Mouse (Mus musculus): ENCODE data around the gene Commd1. TPM values are rescaled to one million over a fixed set of nuclear protein-coding genes. Genes with fewer than 3 reads are reported as not detected.

Gene Commd1
- total and polyA plus RNA-seq, 3 experiments, result 102 to 113 TPM; not detected in 1

DNA sequence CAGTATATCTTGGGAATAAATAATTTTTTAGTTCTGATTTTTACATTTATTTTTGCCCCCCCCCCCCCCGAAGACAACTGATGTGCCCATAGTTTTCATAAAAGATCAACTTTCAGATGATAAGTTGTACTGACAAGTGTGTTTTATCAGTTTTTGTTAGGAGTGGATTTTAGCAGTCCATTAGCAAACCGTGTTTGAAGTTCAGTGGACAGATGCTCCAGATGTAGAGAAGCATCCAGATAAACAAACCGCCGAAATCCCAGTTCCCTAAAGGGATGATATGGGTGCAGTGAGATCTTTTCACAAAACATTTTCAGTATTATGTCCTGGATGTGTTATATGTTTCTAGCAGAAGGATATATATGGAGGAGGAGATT, 26.6 kb upstream of the Commd1 start:
- Histone ChIP-seq H3K36me3 (ENCODE audit: control insufficient read depth in 1 of 2, insufficient read depth in 2 of 2, low read length in 2 of 2) (peaks cover 4 to 10% of the 10 kb centered on the region in 2 experiments; a peak in 3 of 4 replicates), H3K9me3 (replicated peaks; ENCODE audit: insufficient read depth, low read length) (no peaks in the 10 kb centered on the region), H3K9ac (ENCODE audit: control insufficient read depth, low read depth, low read length, poor library complexity, severe bottlenecking) (peak overlapping the region; percentile 73), H3K79me2 (ENCODE audit: control insufficient read depth, insufficient read depth, low read length, poor library complexity) (no peaks in the 10 kb centered on the region; the same call in 1 of the 2 replicates), H3K4me3 (ENCODE audit: control insufficient read depth in 1 of 2, insufficient read depth in 1 of 2, low read depth in 2 of 2, low read length in 2 of 2) (peak overlapping the region; percentile 72), H3K27ac (ENCODE audit: control insufficient read depth, low read depth, low read length) (no peak overlapping the region), H3K4me1 (ENCODE audit: control insufficient read depth in 1 of 2, insufficient read depth in 2 of 2, low read length in 2 of 2) (peaks cover 0 to 3% of the 10 kb centered on the region in 2 experiments; a peak in 1 of 4 replicates), H3K27me3 (ENCODE audit: control insufficient read depth in 1 of 2, insufficient read depth in 2 of 2, low read length in 2 of 2) (no peaks in the 10 kb centered on the region)
- TF ChIP-seq EP300 (IDR thresholded peaks at IDR 0.05; ENCODE audit: low read depth in 1 of 2, low read length in 2 of 2) (peak in 1 of 2 experiments; percentile 6; a peak in 1 of 4 replicates), MYB (IDR thresholded peaks at IDR 0.05; ENCODE audit: low read depth, low read length) (no peak), ZNF384 (IDR thresholded peaks at IDR 0.05; ENCODE audit: low read depth, low read length) (no peak), BHLHE40 (IDR thresholded peaks at IDR 0.05; ENCODE audit: borderline replicate concordance, low read depth, low read length) (no peak), SIN3A (IDR thresholded peaks at IDR 0.05; ENCODE audit: low read length) (no peak), GATA1 (IDR thresholded peaks at IDR 0.05; ENCODE audit: low read depth, low read length) (0 out of 2 replicates have a peak, but pooled peaks have one; percentile 7), CHD1 (IDR thresholded peaks at IDR 0.05; ENCODE audit: low read depth, low read length) (0 out of 2 replicates have a peak, but pooled peaks have one; percentile 25)
- peak; percentile 48 for DNase-seq (ENCODE audit: low read depth, low spot score)

DNA sequence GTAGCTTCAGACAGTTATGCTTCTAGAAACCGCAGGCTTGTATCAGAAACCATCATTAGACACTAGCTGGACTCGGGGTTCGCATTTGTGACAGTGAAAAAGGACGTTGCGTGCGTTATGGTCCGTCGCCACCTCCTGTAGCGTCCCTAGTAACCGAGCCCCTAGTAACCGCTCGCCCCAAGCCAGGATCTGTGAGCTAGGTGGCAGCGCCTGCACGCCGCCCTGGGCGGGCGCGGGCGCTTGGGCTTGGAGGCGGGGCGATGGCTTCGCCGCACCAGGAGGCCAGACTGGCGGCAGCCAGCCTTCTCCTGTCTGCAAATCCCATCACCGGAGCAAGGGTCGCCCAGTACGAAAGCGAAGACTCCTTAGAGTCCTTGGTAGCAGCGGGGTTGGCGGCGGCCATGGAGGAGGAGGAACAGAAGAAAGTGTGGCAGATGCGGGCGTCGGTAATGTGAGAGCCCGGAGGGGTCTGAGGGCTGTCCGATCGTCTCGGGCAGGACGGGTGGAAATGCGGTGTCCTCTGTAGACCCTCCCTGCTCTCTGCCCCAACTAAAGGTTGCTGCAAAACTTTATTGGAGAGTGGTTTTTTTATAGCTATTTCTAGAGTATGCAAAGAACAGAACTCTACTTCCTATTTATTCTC, 26.1 kb upstream of the Commd1 start:
- H3K4me1 ChIP-seq (ENCODE audit: control insufficient read depth in 1 of 2, insufficient read depth in 2 of 2, low read length in 2 of 2), result peaks cover 0 to 3% of the 10 kb centered on the region in 2 experiments; a peak in 1 of 4 replicates

More for the DNA sequence above, 26.1 kb upstream of the Commd1 start:
- H3K9me3 ChIP-seq (replicated peaks; ENCODE audit: insufficient read depth, low read length), result no peaks in the 10 kb centered on the region
- TF ChIP-seq MAZ (IDR thresholded peaks at IDR 0.05; ENCODE audit: low read depth, low read length) (0 out of 2 replicates have a peak, but pooled peaks have one; percentile 24), SIN3A (IDR thresholded peaks at IDR 0.05; ENCODE audit: low read length) (peak; percentile 98), ZKSCAN1 (IDR thresholded peaks at IDR 0.05; ENCODE audit: low read depth, low read length) (no peak), SMC3 (IDR thresholded peaks at IDR 0.05; ENCODE audit: low read depth, low read length) (no peak), CTCF (IDR thresholded peaks at IDR 0.05 in 2 of 3, conservative IDR thresholded peaks at IDR 0.05 in 1 of 3; ENCODE audit: control insufficient read depth in 1 of 3, insufficient read depth in 1 of 3, low read depth in 2 of 3, low read length in 3 of 3, poor library complexity in 1 of 3, severe bottlenecking in 1 of 3) (0 out of 6 replicates have a peak, but pooled peaks of 1 of the 3 experiments have one; percentile 15), UBTF (IDR thresholded peaks at IDR 0.05; ENCODE audit: borderline replicate concordance, insufficient read depth, low read depth, low read length) (no peak), JUND (IDR thresholded peaks at IDR 0.05; ENCODE audit: low read depth, low read length) (no peak), MAX (IDR thresholded peaks at IDR 0.05; ENCODE audit: low read length) (peak; percentile 66; the same call in 1 of the 2 replicates), TCF12 (IDR thresholded peaks at IDR 0.05; ENCODE audit: low read depth, low read length) (no peak; the same call in 1 of the 2 replicates), MEF2A (IDR thresholded peaks at IDR 0.05; ENCODE audit: extremely low read depth, insufficient replicate concordance, low read depth, low read length, poor library complexity, severe bottlenecking) (no peak), MYB (IDR thresholded peaks at IDR 0.05; ENCODE audit: low read depth, low read length) (no peak), TAL1 (IDR thresholded peaks at IDR 0.05; ENCODE audit: low read length) (no peak), ZMIZ1 (IDR thresholded peaks at IDR 0.05; ENCODE audit: low read depth, low read length) (0 out of 2 replicates have a peak, but pooled peaks have one; percentile 13), POLR2AphosphoS5 (IDR thresholded peaks at IDR 0.05; ENCODE audit: borderline replicate concordance, low read depth, low read length) (no peak), EP300 (IDR thresholded peaks at IDR 0.05; ENCODE audit: low read depth in 1 of 2, low read length in 2 of 2) (peak in 1 of 2 experiments; percentile 31; a peak in 1 of 4 replicates), TBP (IDR thresholded peaks at IDR 0.05; ENCODE audit: low read depth, low read length) (peak; percentile 53; the same call in 1 of the 2 replicates), NELFE (IDR thresholded peaks at IDR 0.05; ENCODE audit: low read depth, low read length) (0 out of 2 replicates have a peak, but pooled peaks have one; percentile 13), CHD1 (IDR thresholded peaks at IDR 0.05; ENCODE audit: low read depth, low read length) (0 out of 2 replicates have a peak, but pooled peaks have one; percentile 89), E2F4 (IDR thresholded peaks at IDR 0.05; ENCODE audit: borderline replicate concordance, low read depth, low read length) (no peak), RCOR1 (IDR thresholded peaks at IDR 0.05; ENCODE audit: low read depth, low read length) (no peak), HCFC1 (IDR thresholded peaks at IDR 0.05; ENCODE audit: low read depth, low read length) (0 out of 2 replicates have a peak, but pooled peaks have one; percentile 12), MXI1 (IDR thresholded peaks at IDR 0.05; ENCODE audit: low read depth, low read length) (peak; percentile 97), POLR2AphosphoS2 (IDR thresholded peaks at IDR 0.05; ENCODE audit: low read length) (no peak), ETS1 (IDR thresholded peaks at IDR 0.05; ENCODE audit: low read depth, low read length) (no peak), KAT2A (conservative IDR thresholded peaks at IDR 0.05; ENCODE audit: low read depth, low read length) (no peak), POLR2A (IDR thresholded peaks at IDR 0.05; ENCODE audit: control insufficient read depth in 1 of 2, insufficient read depth in 1 of 2, low read depth in 1 of 2, low read length in 2 of 2, poor library complexity in 1 of 2) (peak; percentile 61 to 75; a peak in 3 of 4 replicates)
- no peaks in the 10 kb centered on the region for H3K27me3 ChIP-seq (ENCODE audit: control insufficient read depth in 1 of 2, insufficient read depth in 2 of 2, low read length in 2 of 2)
- H3K36me3 ChIP-seq (ENCODE audit: control insufficient read depth in 1 of 2, insufficient read depth in 2 of 2, low read length in 2 of 2), result peaks cover 4 to 14% of the 10 kb centered on the region in 2 experiments; a peak in 3 of 4 replicates
- DNase-seq (ENCODE audit: low read depth, low spot score), result peak; percentile 94
- peak overlapping the region; percentile 73 for H3K9ac ChIP-seq (ENCODE audit: control insufficient read depth, low read depth, low read length, poor library complexity, severe bottlenecking)
- peak overlapping the region; percentile 87 for H3K27ac ChIP-seq (ENCODE audit: control insufficient read depth, low read depth, low read length)
- H3K4me3 ChIP-seq (ENCODE audit: control insufficient read depth in 1 of 2, insufficient read depth in 1 of 2, low read depth in 2 of 2, low read length in 2 of 2), result peak overlapping the region; percentile 72
- H3K79me2 ChIP-seq (ENCODE audit: control insufficient read depth, insufficient read depth, low read length, poor library complexity), result no peaks in the 10 kb centered on the region; the same call in 1 of the 2 replicates
